Mouse (Mus musculus) adrenal gland, postnatal 4 days (tissue): ENCODE results near the gene Naif1. TPM values are rescaled to one million over a fixed set of nuclear protein-coding genes. Genes with fewer than 3 reads are reported as not detected.

Experiments used
- DNase-seq, 2 experiments: peaks; one replicate each; pipeline ENCODE4 v3.0.0; 2021 to 2022; ENCODE audit warnings: low spot score in 2 of 2, mixed read lengths in 2 of 2
- total RNA-seq, 2 experiments: library from RNA; stranded (reverse); gene quantifications; 2 replicates each; pipeline ENCODE4 v1.2.3; 2021

The Naif1 gene
- total RNA-seq, 2 experiments from 2014 or later = 4.1 to 4.2 TPM

GRCm38 (mm10) chr2:32499365-32499764, 49.1 kb downstream of the Naif1 start:
- DNase-seq = no peak

- DNase-seq = no peak
Observed at GRCm38 (mm10) chr2:32500461-32500860, 50.2 kb downstream of the Naif1 start.

DNA sequence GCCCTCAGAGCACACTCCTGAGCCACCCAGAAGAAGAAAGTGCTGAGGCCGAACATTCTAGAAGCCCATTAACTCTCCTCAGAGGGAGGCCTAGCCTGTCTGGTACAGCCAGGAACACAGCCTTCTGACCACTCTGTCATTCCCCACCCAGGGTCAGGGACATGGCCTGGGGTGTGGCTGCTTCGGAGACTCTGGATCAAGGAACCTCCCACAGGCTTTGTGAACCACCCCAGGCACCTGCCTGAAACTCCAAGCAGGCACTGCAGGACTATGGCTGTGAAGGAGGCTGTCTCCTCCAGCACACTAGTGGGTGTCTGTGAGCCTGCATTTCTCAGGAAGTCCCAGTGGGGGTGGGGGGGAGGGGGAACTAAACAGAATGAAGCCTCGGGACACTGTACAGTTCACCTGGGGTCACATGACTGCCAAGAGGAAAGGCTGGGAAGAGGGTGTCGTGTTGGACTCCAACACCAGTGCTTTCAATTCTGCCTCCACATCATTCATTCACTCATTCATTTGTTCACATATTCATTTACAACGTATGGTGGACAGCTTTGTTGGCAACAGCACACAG, 51.6 kb downstream of the Naif1 start:
- DNase-seq = no peak

DNA sequence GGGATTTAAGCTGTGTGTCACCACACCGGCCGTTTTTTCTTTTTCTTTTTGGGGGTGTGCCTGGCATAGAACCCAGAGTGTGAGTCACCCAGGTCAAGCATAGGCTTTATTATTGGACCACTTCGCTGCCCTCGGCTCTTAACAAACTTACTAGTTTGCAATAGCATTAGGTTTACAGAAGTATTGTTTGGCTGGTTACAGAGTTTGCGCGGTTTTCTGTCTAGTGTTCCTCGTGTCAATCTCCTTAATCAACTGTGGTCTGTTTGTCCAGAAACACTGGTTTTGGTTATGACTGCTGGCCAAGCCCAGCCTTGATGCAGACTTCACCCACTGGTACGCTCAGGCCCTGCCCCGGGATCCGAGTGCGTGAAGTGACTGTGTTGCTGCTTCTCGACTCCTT, 52.6 kb downstream of the Naif1 start:
- no peak for DNase-seq

DNA sequence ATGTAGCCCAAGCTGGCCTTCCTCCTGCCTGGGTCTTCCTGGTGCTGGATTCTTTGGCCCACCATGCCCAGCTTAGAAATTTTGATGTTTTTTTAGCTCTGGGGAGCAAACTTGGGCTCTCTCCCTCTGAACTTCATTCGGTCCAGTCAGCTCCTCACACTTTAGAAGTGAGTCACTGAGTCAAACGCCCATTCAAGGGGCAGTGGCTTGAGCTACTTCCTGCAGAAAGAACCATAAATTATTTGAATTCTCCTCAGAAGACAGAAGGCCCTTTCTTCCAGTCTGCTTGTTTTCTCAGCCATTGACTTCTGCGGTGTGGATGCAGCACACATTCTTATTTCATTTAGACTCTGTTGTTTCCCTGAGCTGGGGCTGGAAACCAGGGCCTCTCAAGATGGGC, 53.3 kb downstream of the Naif1 start:
- no peak for DNase-seq

- DNase-seq = no peak
Observed at GRCm38 (mm10) chr2:32505536-32505935, 55.3 kb downstream of the Naif1 start.

Other genes starting within 250 kb of the Naif1 start
- 10 to 100 TPM; 36.7 to 40.4 TPM for gene Pomt1, start 213.9 kb upstream of the Naif1 start, total RNA-seq
- gene Uck1, start 190.3 kb upstream of the Naif1 start, total RNA-seq = 10 to 100 TPM; 88.3 to 98.2 TPM
- gene Golga2, start 163.1 kb upstream of the Naif1 start, total RNA-seq = 10 to 100 TPM; 78.6 to 80.4 TPM
- 100 to 1,000 TPM; 225 to 237 TPM for gene Swi5, start 162.4 kb upstream of the Naif1 start, total RNA-seq
- gene Ciz1, start 98.1 kb upstream of the Naif1 start, total RNA-seq = 100 to 1,000 TPM in 1 of 2 experiments, 10 to 100 TPM in 1; 97.7 to 106 TPM
- 10 to 100 TPM; 41.3 to 43.4 TPM for gene Dnm1, start 97.1 kb upstream of the Naif1 start, total RNA-seq
- 100 to 1,000 TPM in 1 of 2 experiments, 10 to 100 TPM in 1; 94.9 to 121 TPM for gene 1110008P14Rik, start 68.5 kb upstream of the Naif1 start, total RNA-seq
- 10 to 100 TPM; 11.5 to 33.6 TPM for gene Lcn2, start 62.2 kb upstream of the Naif1 start, total RNA-seq
- gene Ptges2, start 54.6 kb upstream of the Naif1 start, total RNA-seq = 10 to 100 TPM; 49.2 to 60.7 TPM
- gene Slc25a25, start 988 bp downstream of the Naif1 start, total RNA-seq = 10 to 100 TPM; 28.0 to 33.7 TPM
- 10 to 100 TPM; 36.6 to 38.0 TPM for gene Fam102a, start 84.9 kb downstream of the Naif1 start, total RNA-seq
- 10 to 100 TPM; 61.9 to 64.5 TPM for gene Dpm2, start 120.4 kb downstream of the Naif1 start, total RNA-seq
- under 1 TPM; 0.31 to 0.73 TPM for gene Pip5kl1, start 124.3 kb downstream of the Naif1 start, total RNA-seq
- not detected for gene 9430097D07Rik, start 125.2 kb downstream of the Naif1 start, total RNA-seq
- 10 to 100 TPM; 16.4 to 19.4 TPM for gene St6galnac4, start 136.6 kb downstream of the Naif1 start, total RNA-seq
- gene St6galnac6, start 149.3 kb downstream of the Naif1 start, total RNA-seq = 10 to 100 TPM; 53.0 to 58.0 TPM
- 10 to 100 TPM; 53.4 to 68.7 TPM for gene Ak1, start 171.3 kb downstream of the Naif1 start, total RNA-seq
- 100 to 1,000 TPM in 1 of 2 experiments, 10 to 100 TPM in 1; 97.4 to 103 TPM for gene Eng, start 196.1 kb downstream of the Naif1 start, total RNA-seq